Mouse (Mus musculus) limb, embryonic 11.5 days (tissue): ENCODE results near the gene Kdm1b. TPM values are rescaled to one million over a fixed set of nuclear protein-coding genes. Genes with fewer than 3 reads are reported as not detected.

Experiments
- ATAC-seq: fragments of 200-750 bp; cut with Nextera tagmentation; 2 replicates; pipeline ENCODE4 v1.8.0; 2017; ENCODE audit warnings: low read depth; ENCODE audit not compliant: insufficient number of reproducible peaks, low FRiP score, low TSS enrichment
- DNase-seq: peaks from one replicate; pipeline ENCODE4 v3.0.0-alpha.2; 2015; ENCODE audit warnings: low spot score
- H3K27ac ChIP-seq: fragments of 300-500 bp; sonication (generic); replicated peaks from 2 replicates; pipeline ENCODE4 v1.5.1; 2014; ENCODE audit warnings: low read depth, mild to moderate bottlenecking, low read length
- H3K27me3 ChIP-seq: fragments of 300-500 bp; sonication (generic); 2 replicates; pipeline ENCODE4 v1.6.1; 2014; ENCODE audit warnings: mild to moderate bottlenecking, low read length, mixed read lengths; ENCODE audit not compliant: control insufficient read depth, insufficient read depth
- H3K36me3 ChIP-seq: fragments of 300-500 bp; sonication (generic); 2 replicates; pipeline ENCODE4 v1.6.1; 2014; ENCODE audit warnings: mild to moderate bottlenecking, low read length, moderate library complexity, mixed read lengths; ENCODE audit not compliant: control insufficient read depth, insufficient read depth
- H3K4me1 ChIP-seq: fragments of 300-500 bp; sonication (generic); 2 replicates; pipeline ENCODE4 v1.6.1; 2014; ENCODE audit warnings: low read length, mixed read lengths; ENCODE audit not compliant: control insufficient read depth, insufficient read depth
- H3K4me2 ChIP-seq: fragments of 300-500 bp; sonication (generic); 2 replicates; pipeline ENCODE4 v1.6.1; 2014; ENCODE audit warnings: low read depth, mild to moderate bottlenecking, moderate library complexity; ENCODE audit not compliant: severe bottlenecking
- H3K4me3 ChIP-seq: fragments of 300-500 bp; sonication (generic); 2 replicates; pipeline ENCODE4 v1.5.1; 2014; ENCODE audit warnings: low read depth, low read length
- H3K9ac ChIP-seq: fragments of 300-500 bp; sonication (generic); 2 replicates; pipeline ENCODE4 v1.6.1; 2014; ENCODE audit warnings: mild to moderate bottlenecking, low read length
- H3K9me3 ChIP-seq: fragments of 300-500 bp; sonication (generic); 2 replicates; pipeline ENCODE4 v1.6.1; 2016; ENCODE audit warnings: low read length; ENCODE audit not compliant: control insufficient read depth
- WGBS: fragments of 180-500 bp; shearing (Covaris S2); extraction: QIAGEN DNeasy Blood & Tissue Kit; methylation state at CpG from one replicate; pipeline ENCODE4 v1.1.7; 2014; 5-methylcytosine and 5-hydroxymethylcytosine counted together
- polyA plus RNA-seq: library from polyadenylated mRNA; unstranded; fragments of >200 nt; fragmentation: Nextera tagmentation; extraction: Ambion mirVana; gene quantifications from 2 replicates; pipeline ENCODE4 v1.2.1, GENCODE M21; 2014

Gene Kdm1b
- polyA plus RNA-seq, 1 experiment from 2014 or later, result 12.4 TPM

GRCm38 (mm10) chr13:47044617-47044947 is 1.3 kb downstream of the Kdm1b start, which contains the start of gene Tpmt:
TSS of gene Tpmt (minus strand) at chr13:47044737.
- Histone ChIP-seq H3K27me3 (no peaks in the 10 kb centered on the region), H3K27ac (no peak within 1 kb of the TSS), H3K4me1 (no peaks in the 10 kb centered on the region; the same call in 1 of the 2 replicates), H3K9ac (peak within 1 kb of the TSS; percentile 69), H3K4me2 (peak within 1 kb of the TSS; percentile 96), H3K36me3 (no peaks in the 10 kb centered on the region; the same call in 1 of the 2 replicates), H3K4me3 (peak within 1 kb of the TSS; percentile 71), H3K9me3 (no peaks in the 10 kb centered on the region)
- 12% methylated on average over 10 of the region's 10 CpGs for WGBS
- DNase-seq, result no peak
- ATAC-seq, result no peak

- Histone ChIP-seq H3K9ac (no peak overlapping the region), H3K4me1 (no peaks in the 10 kb centered on the region; the same call in 1 of the 2 replicates)
- no peak for DNase-seq
Measured at GRCm38 (mm10) chr13:47047996-47048395, 4.7 kb downstream of the Kdm1b start.

GRCm38 (mm10) chr13:47050009-47050408 is 6.7 kb downstream of the Kdm1b start:
- no peak for DNase-seq
- H3K4me1 ChIP-seq, result no peaks in the 10 kb centered on the region
- H3K9ac ChIP-seq, result no peak overlapping the region
- H3K27ac ChIP-seq, result no peak overlapping the region
- no peak overlapping the region for H3K4me3 ChIP-seq
- H3K4me2 ChIP-seq, result no peak overlapping the region
- no peaks in the 10 kb centered on the region; the same call in 1 of the 2 replicates for H3K36me3 ChIP-seq
- no peaks in the 10 kb centered on the region for H3K27me3 ChIP-seq
- 85% methylated on average over 4 of the region's 4 CpGs for WGBS
- no peaks in the 10 kb centered on the region for H3K9me3 ChIP-seq
- ATAC-seq, result no peak

More at GRCm38 (mm10) chr13:47047996-47048395, 4.7 kb downstream of the Kdm1b start:
- WGBS, result 93% methylated on average over 4 of the region's 4 CpGs
- ATAC-seq, result no peak
- Histone ChIP-seq H3K4me2 (no peak overlapping the region), H3K9me3 (no peaks in the 10 kb centered on the region), H3K36me3 (no peaks in the 10 kb centered on the region; the same call in 1 of the 2 replicates), H3K4me3 (no peak overlapping the region), H3K27me3 (no peaks in the 10 kb centered on the region), H3K27ac (no peak overlapping the region)

- no peak overlapping the region for H3K4me2 ChIP-seq
- 89% methylated on average over 10 of the region's 10 CpGs for WGBS
- no peaks in the 10 kb centered on the region for H3K4me1 ChIP-seq
- H3K36me3 ChIP-seq, result peaks cover 3% of the 10 kb centered on the region; the same call in 1 of the 2 replicates
- H3K27me3 ChIP-seq, result no peaks in the 10 kb centered on the region
- DNase-seq (no peak), ATAC-seq (no peak)
- H3K9ac ChIP-seq, result no peak overlapping the region
- H3K4me3 ChIP-seq, result no peak overlapping the region
- no peak overlapping the region for H3K27ac ChIP-seq
- no peaks in the 10 kb centered on the region for H3K9me3 ChIP-seq
Measured at GRCm38 (mm10) chr13:47053971-47054370, 10.7 kb downstream of the Kdm1b start.

- no peaks in the 10 kb centered on the region for H3K9me3 ChIP-seq
- ATAC-seq (no peak), DNase-seq (no peak)
- H3K4me3 ChIP-seq, result no peak overlapping the region
- H3K4me2 ChIP-seq, result no peak overlapping the region
- no peak overlapping the region for H3K9ac ChIP-seq
- H3K4me1 ChIP-seq, result no peaks in the 10 kb centered on the region
- H3K27me3 ChIP-seq, result no peaks in the 10 kb centered on the region
- no peak overlapping the region for H3K27ac ChIP-seq
- peaks cover 3% of the 10 kb centered on the region; the same call in 1 of the 2 replicates for H3K36me3 ChIP-seq
- 86% methylated on average over 11 of the region's 11 CpGs for WGBS
Measured at GRCm38 (mm10) chr13:47056126-47056525, 12.8 kb downstream of the Kdm1b start.

- DNase-seq (no peak), ATAC-seq (no peak)
- 93% methylated on average over 5 of the region's 5 CpGs for WGBS
- Histone ChIP-seq H3K27ac (no peak overlapping the region), H3K4me2 (no peak overlapping the region), H3K9me3 (no peaks in the 10 kb centered on the region), H3K4me3 (no peak overlapping the region), H3K36me3 (peaks cover 3% of the 10 kb centered on the region; the same call in 1 of the 2 replicates), H3K9ac (no peak overlapping the region), H3K4me1 (no peaks in the 10 kb centered on the region), H3K27me3 (no peaks in the 10 kb centered on the region)
Measured at GRCm38 (mm10) chr13:47056781-47057180, 13.5 kb downstream of the Kdm1b start.

GRCm38 (mm10) chr13:47062756-47063155 is 19.5 kb downstream of the Kdm1b start:
- WGBS, result 93% methylated on average over 17 of the region's 17 CpGs
- H3K9ac ChIP-seq, result no peak overlapping the region
- no peak overlapping the region for H3K27ac ChIP-seq
- H3K4me1 ChIP-seq, result no peaks in the 10 kb centered on the region
- H3K4me2 ChIP-seq, result no peak overlapping the region
- DNase-seq (no peak), ATAC-seq (no peak)
- H3K27me3 ChIP-seq, result no peaks in the 10 kb centered on the region
- no peak overlapping the region for H3K4me3 ChIP-seq
- H3K36me3 ChIP-seq, result no peaks in the 10 kb centered on the region; the same call in 1 of the 2 replicates
- no peaks in the 10 kb centered on the region for H3K9me3 ChIP-seq

GRCm38 (mm10) chr13:47063985-47064760 is 20.9 kb downstream of the Kdm1b start:
- H3K4me2 ChIP-seq, result no peak overlapping the region
- no peak for DNase-seq
- no peak overlapping the region for H3K27ac ChIP-seq
- no peak overlapping the region for H3K9ac ChIP-seq
- no peak for ATAC-seq
- 83% methylated on average over 15 of the region's 15 CpGs for WGBS
- H3K9me3 ChIP-seq, result no peaks in the 10 kb centered on the region
- H3K4me3 ChIP-seq, result no peak overlapping the region
- H3K36me3 ChIP-seq, result no peaks in the 10 kb centered on the region; the same call in 1 of the 2 replicates
- no peaks in the 10 kb centered on the region for H3K27me3 ChIP-seq
- no peaks in the 10 kb centered on the region for H3K4me1 ChIP-seq
